Mouse (Mus musculus): ENCODE measurements around the gene Cdc37l1.

Gene Cdc37l1

DNA sequence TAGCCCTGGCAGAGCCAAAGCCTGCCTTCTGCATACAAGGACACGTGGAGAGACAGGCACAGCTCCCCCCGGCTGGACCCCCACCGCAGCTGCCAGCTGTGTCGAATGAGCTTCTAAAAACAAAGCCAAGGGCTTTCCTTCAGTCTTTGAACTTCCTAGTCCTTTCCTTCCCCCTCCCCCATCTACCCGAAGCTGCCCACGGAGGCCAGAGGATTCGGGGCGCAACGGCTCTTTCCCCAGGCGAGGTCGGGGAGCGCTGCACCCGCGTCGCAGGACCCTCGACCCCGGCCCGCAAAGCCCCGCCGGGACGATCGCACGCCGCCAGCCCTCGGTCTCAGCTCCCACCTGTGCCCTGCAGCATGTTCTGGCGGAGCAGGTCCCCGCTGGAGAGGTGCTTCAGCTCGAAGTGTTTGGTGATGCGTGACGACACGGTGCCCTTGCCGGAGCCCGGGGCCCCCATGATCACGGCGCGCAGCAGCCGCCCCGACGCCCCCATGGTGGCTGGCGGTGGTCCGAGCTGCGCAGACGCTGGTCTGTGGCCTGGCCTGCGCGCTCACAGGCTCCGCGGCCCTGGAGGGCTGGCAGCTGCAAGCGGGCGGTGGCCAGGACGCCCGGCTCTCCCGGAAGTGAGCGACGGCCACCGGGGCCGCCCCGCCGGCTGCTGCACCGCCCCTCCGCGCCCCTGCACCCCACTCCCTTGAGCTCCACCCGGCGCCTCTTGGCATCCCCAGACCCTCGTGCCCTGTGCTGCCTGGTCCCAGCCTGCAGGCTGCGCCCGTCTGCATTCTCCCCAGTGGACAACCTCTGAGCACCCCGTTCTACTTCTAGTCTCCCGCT lies 57.4 kb downstream of the Cdc37l1 start, which contains the start of gene Ak3:
TSS of gene Ak3 (minus strand) at position 628 of the 837 bp plus-strand sequence.
- peak; percentile 86 for DNase-seq

DNA sequence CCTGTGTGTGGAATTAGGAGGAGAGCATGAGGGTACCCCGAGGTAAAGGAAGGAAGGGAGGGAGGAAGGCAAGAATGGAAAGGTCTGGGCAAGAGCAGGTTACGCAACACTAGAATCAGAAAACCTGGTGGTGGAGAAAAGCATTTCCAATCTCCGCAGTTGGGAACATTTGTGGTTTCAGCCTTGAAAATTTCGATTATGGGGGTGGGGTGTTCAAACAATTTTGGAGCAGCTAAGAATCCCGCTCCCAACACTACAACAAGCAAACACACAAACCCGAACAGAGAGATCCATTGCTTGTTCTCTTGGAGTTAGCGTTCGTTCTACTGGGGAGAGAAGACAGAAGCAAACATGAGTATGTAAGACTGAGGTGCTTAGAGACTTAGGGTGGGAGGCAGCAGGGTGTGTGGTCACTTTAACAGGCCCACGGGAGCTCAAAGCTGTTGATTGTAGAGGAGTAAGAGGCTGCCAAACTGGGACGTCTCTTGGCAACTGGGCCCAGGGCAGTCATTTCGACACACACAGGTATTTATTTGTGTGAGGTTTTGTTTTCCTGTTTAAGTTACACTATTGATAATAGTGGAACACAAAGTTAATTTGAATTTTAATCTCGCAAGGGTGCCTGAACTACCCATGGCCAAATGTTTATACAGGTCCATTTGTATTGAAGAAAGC lies 59.4 kb downstream of the Cdc37l1 start:
- DNase-seq: no peak

- DNase-seq: no peak
Measured at GRCm38 (mm10) chr19:29050186-29050980, 60.2 kb downstream of the Cdc37l1 start.

- no peak for DNase-seq
Measured at GRCm38 (mm10) chr19:29052786-29053185, 62.6 kb downstream of the Cdc37l1 start.

DNA sequence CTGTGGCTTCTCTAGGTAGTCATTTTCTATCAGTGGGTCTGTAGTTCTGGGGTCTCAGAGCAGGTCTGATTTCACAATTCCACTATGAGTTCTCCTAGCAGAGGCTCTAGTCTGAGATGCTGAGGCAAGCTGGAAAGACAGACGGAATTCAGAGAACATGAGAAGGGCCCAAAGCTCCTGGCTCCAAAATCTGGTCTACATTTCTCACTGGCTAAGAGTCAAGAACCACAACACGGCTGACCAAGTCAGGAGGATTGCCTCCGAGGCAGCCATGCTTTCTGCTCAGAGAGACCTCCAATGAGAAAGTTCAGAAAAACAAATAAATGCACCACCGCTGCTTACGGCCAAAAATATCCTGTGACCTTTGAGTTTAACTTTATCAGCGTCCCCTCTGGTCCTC lies 64.4 kb downstream of the Cdc37l1 start:
- DNase-seq: no peak

GRCm38 (mm10) chr19:29055469-29055868 lies 65.3 kb downstream of the Cdc37l1 start:
- DNase-seq: no peak

- DNase-seq: no peak
Measured at GRCm38 (mm10) chr19:29058741-29059140, 68.6 kb downstream of the Cdc37l1 start.

- DNase-seq: no peak
Measured at GRCm38 (mm10) chr19:29059688-29060087, 69.5 kb downstream of the Cdc37l1 start.

GRCm38 (mm10) chr19:29060299-29060698 lies 70.1 kb downstream of the Cdc37l1 start:
- no peak for DNase-seq

DNA sequence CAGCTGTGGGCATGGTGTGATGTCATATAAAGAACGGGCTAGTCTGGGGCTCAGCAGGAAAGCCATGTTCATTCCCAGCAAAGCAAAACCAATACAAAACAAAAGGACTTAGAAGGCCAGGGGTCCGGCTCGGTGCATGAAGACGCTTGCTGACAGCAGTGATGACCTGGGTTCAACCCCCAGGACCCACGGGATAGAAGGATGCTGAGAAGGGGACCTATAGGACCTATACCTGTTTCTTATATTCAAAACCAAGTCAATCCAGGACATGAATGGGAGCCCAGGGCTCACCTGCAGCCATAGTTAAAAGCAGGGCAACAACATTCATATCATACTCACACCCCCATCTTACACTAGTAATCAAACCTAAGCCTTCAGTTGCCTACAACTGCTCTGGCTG lies 72.9 kb downstream of the Cdc37l1 start:
- no peak for DNase-seq

DNA sequence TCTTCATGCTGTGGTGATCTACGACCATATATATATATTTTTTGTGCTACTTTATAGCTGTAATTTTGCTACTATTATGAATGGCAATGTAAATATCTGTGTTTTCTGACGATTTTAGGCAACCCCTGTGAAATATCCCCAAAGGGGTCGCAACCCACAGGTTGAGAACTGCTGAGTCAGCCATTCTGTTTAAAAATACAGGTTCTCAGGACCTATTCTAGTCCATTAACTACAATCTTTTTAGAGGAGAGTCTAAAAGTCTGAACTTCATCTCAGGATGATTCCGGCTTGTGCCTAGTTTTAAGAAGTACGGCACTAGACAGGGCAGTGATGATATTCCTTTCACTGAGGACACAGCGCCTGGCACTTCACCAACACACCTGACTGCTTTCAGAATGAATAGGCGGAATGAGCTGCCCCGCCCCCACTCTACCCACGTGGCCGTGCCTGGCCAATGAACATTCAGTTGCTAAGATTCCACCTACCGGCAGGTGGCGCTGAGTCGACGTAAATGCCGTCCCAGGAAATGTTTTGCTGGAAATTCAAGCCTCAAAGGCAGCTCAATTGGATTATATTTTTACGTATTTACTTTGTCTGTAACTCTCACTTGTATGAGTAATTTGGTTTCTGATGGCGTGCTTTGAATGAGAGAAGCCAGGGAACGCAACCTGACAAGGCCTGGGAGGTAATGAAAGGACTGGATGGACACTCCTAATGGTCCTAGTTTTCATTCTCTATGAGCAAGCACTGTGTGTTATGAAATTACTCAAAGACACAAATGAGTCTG lies 73.6 kb downstream of the Cdc37l1 start:
- DNase-seq: peak; percentile 89

DNA sequence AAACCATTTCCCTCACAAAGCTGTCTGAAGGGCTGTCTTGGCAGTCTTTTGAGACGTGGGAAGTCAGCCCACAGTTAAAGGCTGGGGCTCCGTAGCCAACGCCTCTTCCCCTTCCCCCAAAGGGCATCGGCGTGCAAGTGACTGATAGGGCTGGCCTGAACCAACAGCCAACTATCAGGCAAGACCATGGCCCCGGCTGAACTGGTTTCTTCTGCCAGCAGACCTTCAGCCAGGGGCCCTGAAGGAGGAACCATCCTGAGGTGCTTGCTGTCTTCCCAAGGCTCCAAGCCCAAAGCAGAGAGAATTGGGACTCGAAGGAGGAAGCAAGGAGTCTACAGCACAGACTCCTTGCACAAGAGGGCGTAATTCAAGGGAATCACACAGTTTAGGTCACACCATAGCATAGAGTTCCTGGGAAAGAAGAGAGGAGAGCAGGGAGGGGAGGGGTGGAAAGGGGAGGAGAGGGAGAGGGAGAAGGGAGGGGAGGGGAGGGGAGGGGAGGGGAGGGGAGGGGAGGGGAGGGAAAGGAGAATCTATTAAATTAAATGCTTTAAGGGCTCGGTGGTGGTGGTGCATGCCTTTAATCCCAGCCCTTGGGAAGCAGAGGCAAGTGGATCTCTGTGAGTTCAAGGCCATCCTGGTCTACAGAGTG lies 74.4 kb downstream of the Cdc37l1 start:
- DNase-seq: no peak

DNA sequence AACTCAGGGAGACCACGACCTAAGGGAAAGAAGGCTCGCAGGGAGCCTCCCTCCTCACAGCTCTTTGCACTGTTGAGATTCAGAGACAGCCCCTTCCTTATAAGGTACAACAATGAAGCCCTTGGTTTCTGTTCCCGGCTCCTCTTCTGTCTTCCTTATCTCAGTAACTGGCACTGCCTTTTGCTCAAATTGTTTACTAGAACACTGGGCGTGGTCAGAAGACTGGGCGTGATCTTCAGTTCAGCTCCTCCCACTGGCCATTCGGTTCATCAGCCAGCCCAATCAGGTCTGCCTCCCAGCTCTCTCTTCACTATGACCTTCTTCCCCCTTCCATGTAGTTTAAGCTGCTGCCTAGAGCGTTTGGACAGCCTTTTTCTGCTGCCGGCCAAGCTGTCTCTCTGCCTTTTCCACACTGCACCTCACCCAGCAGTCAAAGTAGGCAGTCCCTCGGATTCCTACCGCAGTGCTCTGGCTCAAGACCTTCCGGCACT lies 76.9 kb downstream of the Cdc37l1 start:
- DNase-seq: peak; percentile 69

DNA sequence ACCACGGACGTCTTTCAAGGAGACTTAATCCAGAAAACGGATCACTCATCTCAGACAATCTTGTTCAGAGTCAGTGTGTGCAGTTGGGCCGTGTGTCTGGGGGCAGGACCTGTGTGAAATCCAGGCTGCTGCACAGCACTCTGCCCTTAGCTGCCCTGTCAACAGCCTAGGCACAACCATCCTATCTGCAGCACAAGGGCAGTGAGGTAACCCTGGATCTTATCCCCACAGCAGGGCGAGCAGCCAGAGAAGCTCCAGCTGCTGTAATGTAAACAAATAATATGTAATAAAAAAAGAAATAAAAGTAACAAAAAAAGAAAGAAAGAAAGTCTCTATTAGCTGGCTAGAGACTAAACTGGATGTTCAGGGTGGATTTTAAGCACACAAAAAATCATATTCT lies 79.0 kb downstream of the Cdc37l1 start:
- DNase-seq: no peak

- DNase-seq: no peak
Measured at GRCm38 (mm10) chr19:29074802-29075201, 84.7 kb downstream of the Cdc37l1 start.

Measured in right cerebral cortex, adult 18-20 months (tissue).